Mouse (Mus musculus) olfactory bulb, adult 2 months (tissue): ENCODE measurements around the gene Mbd6.

Experiments
- CTCF ChIP-seq: fragments of 200-500 bp; IDR thresholded peaks from 2 replicates; pipeline ENCODE4 v1.5.1; 2012; ENCODE audit warnings: low read depth, mild to moderate bottlenecking, low read length, moderate library complexity; ENCODE audit not compliant: insufficient read depth
- POLR2A ChIP-seq: fragments of 200-500 bp; IDR thresholded peaks from 2 replicates; pipeline ENCODE4 v1.6.1; 2012; ENCODE audit warnings: mild to moderate bottlenecking, low read depth, low read length, moderate library complexity; ENCODE audit not compliant: insufficient read depth

- TF ChIP-seq POLR2A (no peak), CTCF (no peak)
These were observed 903 bp downstream of the Mbd6 start for GRCm38 (mm10) chr10:127287936-127288293.
